Mouse (Mus musculus): ENCODE measurements around the gene Klhl22. TPM values are rescaled to one million over a fixed set of nuclear protein-coding genes. Genes with fewer than 3 reads are reported as not detected.

The Klhl22 gene
- polyA plus RNA-seq, 1 experiment, result 50.9 TPM

GRCm38 (mm10) chr16:17831781-17832180 is 72.4 kb downstream of the Klhl22 start:
- TF ChIP-seq CTCF (conservative IDR thresholded peaks at IDR 0.05; ENCODE audit: insufficient read depth, insufficient read length, low read depth, low read length), result no peak
- no peak for TF ChIP-seq POLR2A (IDR thresholded peaks at IDR 0.05; ENCODE audit: low read depth, low read length)
- Histone ChIP-seq H3K27ac (ENCODE audit: insufficient read depth, low read depth, low read length) (no peak overlapping the region), H3K4me1 (ENCODE audit: control insufficient read depth, insufficient read depth, low read length) (0 out of 2 replicates have a peak, but pooled peaks cover 4% of the 10 kb centered on the region), H3K4me3 (ENCODE audit: insufficient read depth, low read depth, low read length) (no peak overlapping the region), H3K27me3 (replicated peaks; ENCODE audit: control insufficient read depth, insufficient read depth, low read length) (0 out of 2 replicates have a peak, but pooled peaks cover 1% of the 10 kb centered on the region), H3K36me3 (ENCODE audit: control insufficient read depth, insufficient read depth, low read length) (no peaks in the 10 kb centered on the region)
- no peak for DNase-seq
- 35% methylated on average over 11 of the region's 11 CpGs for WGBS

- TF ChIP-seq POLR2A (IDR thresholded peaks at IDR 0.05; ENCODE audit: low read depth, low read length) (no peak), CTCF (conservative IDR thresholded peaks at IDR 0.05; ENCODE audit: insufficient read depth, insufficient read length, low read depth, low read length) (no peak)
- peak within 1 kb of the TSS; percentile 34; the same call in 1 of the 2 replicates for H3K4me3 ChIP-seq (ENCODE audit: insufficient read depth, low read depth, low read length)
- WGBS, result 37% methylated on average over 7 of the region's 7 CpGs
These were observed 73.4 kb downstream of the Klhl22 start, which contains the start of gene B830017H08Rik for GRCm38 (mm10) chr16:17832821-17833220. Gene B830017H08Rik, plus strand, starts transcription at chr16:17833121.

GRCm38 (mm10) chr16:17833321-17833680 is 73.9 kb downstream of the Klhl22 start:
- H3K27ac ChIP-seq (ENCODE audit: insufficient read depth, low read depth, low read length), result no peak overlapping the region
- no peaks in the 10 kb centered on the region for H3K36me3 ChIP-seq (ENCODE audit: control insufficient read depth, insufficient read depth, low read length)
- 1% methylated on average over 37 of the region's 37 CpGs for WGBS
- H3K27me3 ChIP-seq (replicated peaks; ENCODE audit: control insufficient read depth, insufficient read depth, low read length), result 0 out of 2 replicates have a peak, but pooled peaks cover 1% of the 10 kb centered on the region
- peak overlapping the region; percentile 34; the same call in 1 of the 2 replicates for H3K4me3 ChIP-seq (ENCODE audit: insufficient read depth, low read depth, low read length)
- DNase-seq, result no peak
- TF ChIP-seq CTCF (conservative IDR thresholded peaks at IDR 0.05; ENCODE audit: insufficient read depth, insufficient read length, low read depth, low read length) (no peak), POLR2A (IDR thresholded peaks at IDR 0.05; ENCODE audit: low read depth, low read length) (no peak)
- H3K4me1 ChIP-seq (ENCODE audit: control insufficient read depth, insufficient read depth, low read length), result 0 out of 2 replicates have a peak, but pooled peaks cover 4% of the 10 kb centered on the region

More at GRCm38 (mm10) chr16:17832821-17833220, 73.4 kb downstream of the Klhl22 start, which contains the start of gene B830017H08Rik:
- Histone ChIP-seq H3K36me3 (ENCODE audit: control insufficient read depth, insufficient read depth, low read length) (no peaks in the 10 kb centered on the region), H3K27me3 (replicated peaks; ENCODE audit: control insufficient read depth, insufficient read depth, low read length) (0 out of 2 replicates have a peak, but pooled peaks cover 1% of the 10 kb centered on the region), H3K27ac (ENCODE audit: insufficient read depth, low read depth, low read length) (no peak within 1 kb of the TSS), H3K4me1 (ENCODE audit: control insufficient read depth, insufficient read depth, low read length) (0 out of 2 replicates have a peak, but pooled peaks cover 4% of the 10 kb centered on the region)
- no peak for DNase-seq

GRCm38 (mm10) chr16:17833681-17834399 is 74.4 kb downstream of the Klhl22 start:
- WGBS, result 5% methylated on average over 97 of the region's 103 CpGs
- H3K27ac ChIP-seq (ENCODE audit: insufficient read depth, low read depth, low read length), result no peak overlapping the region
- DNase-seq, result no peak

GRCm38 (mm10) chr16:17834543-17834942 is 75.1 kb downstream of the Klhl22 start:
- H3K4me3 ChIP-seq (ENCODE audit: insufficient read depth, low read depth, low read length), result no peak overlapping the region

More at GRCm38 (mm10) chr16:17833681-17834399, 74.4 kb downstream of the Klhl22 start:
- Histone ChIP-seq H3K27me3 (replicated peaks; ENCODE audit: control insufficient read depth, insufficient read depth, low read length) (0 out of 2 replicates have a peak, but pooled peaks cover 1% of the 10 kb centered on the region), H3K4me3 (ENCODE audit: insufficient read depth, low read depth, low read length) (peak overlapping the region; percentile 34; the same call in 1 of the 2 replicates), H3K36me3 (ENCODE audit: control insufficient read depth, insufficient read depth, low read length) (no peaks in the 10 kb centered on the region), H3K4me1 (ENCODE audit: control insufficient read depth, insufficient read depth, low read length) (0 out of 2 replicates have a peak, but pooled peaks cover 4% of the 10 kb centered on the region)
- TF ChIP-seq POLR2A (IDR thresholded peaks at IDR 0.05; ENCODE audit: low read depth, low read length) (no peak), CTCF (conservative IDR thresholded peaks at IDR 0.05; ENCODE audit: insufficient read depth, insufficient read length, low read depth, low read length) (no peak)

GRCm38 (mm10) chr16:17835481-17835880 is 76.1 kb downstream of the Klhl22 start:
- Histone ChIP-seq H3K4me1 (ENCODE audit: control insufficient read depth, insufficient read depth, low read length) (0 out of 2 replicates have a peak, but pooled peaks cover 4% of the 10 kb centered on the region), H3K27ac (ENCODE audit: insufficient read depth, low read depth, low read length) (no peak overlapping the region), H3K4me3 (ENCODE audit: insufficient read depth, low read depth, low read length) (0 out of 2 replicates have a peak overlapping the region, but pooled peaks have one; percentile 4), H3K36me3 (ENCODE audit: control insufficient read depth, insufficient read depth, low read length) (no peaks in the 10 kb centered on the region), H3K27me3 (replicated peaks; ENCODE audit: control insufficient read depth, insufficient read depth, low read length) (0 out of 2 replicates have a peak, but pooled peaks cover 1% of the 10 kb centered on the region)
- TF ChIP-seq CTCF (conservative IDR thresholded peaks at IDR 0.05; ENCODE audit: insufficient read depth, insufficient read length, low read depth, low read length), result no peak
- no peak for TF ChIP-seq POLR2A (IDR thresholded peaks at IDR 0.05; ENCODE audit: low read depth, low read length)
- WGBS, result 48% methylated on average over 13 of the region's 13 CpGs
- peak; percentile 41 for DNase-seq

More at GRCm38 (mm10) chr16:17834543-17834942, 75.1 kb downstream of the Klhl22 start:
- WGBS, result 56% methylated on average over 7 of the region's 7 CpGs
- Histone ChIP-seq H3K27ac (ENCODE audit: insufficient read depth, low read depth, low read length) (no peak overlapping the region), H3K4me1 (ENCODE audit: control insufficient read depth, insufficient read depth, low read length) (0 out of 2 replicates have a peak, but pooled peaks cover 4% of the 10 kb centered on the region), H3K36me3 (ENCODE audit: control insufficient read depth, insufficient read depth, low read length) (no peaks in the 10 kb centered on the region), H3K27me3 (replicated peaks; ENCODE audit: control insufficient read depth, insufficient read depth, low read length) (0 out of 2 replicates have a peak, but pooled peaks cover 1% of the 10 kb centered on the region)
- no peak for DNase-seq
- TF ChIP-seq POLR2A (IDR thresholded peaks at IDR 0.05; ENCODE audit: low read depth, low read length) (no peak), CTCF (conservative IDR thresholded peaks at IDR 0.05; ENCODE audit: insufficient read depth, insufficient read length, low read depth, low read length) (no peak)

- DNase-seq, result peak; percentile 52
- WGBS, result 60% methylated on average over 6 of the region's 6 CpGs
- Histone ChIP-seq H3K36me3 (ENCODE audit: control insufficient read depth, insufficient read depth, low read length) (no peaks in the 10 kb centered on the region; the same call in 1 of the 2 replicates), H3K4me1 (ENCODE audit: control insufficient read depth, insufficient read depth, low read length) (no peaks in the 10 kb centered on the region), H3K4me3 (ENCODE audit: insufficient read depth, low read depth, low read length) (peak within 1 kb of the TSS; percentile 28), H3K27me3 (replicated peaks; ENCODE audit: control insufficient read depth, insufficient read depth, low read length) (0 out of 2 replicates have a peak, but pooled peaks cover 1% of the 10 kb centered on the region), H3K27ac (ENCODE audit: insufficient read depth, low read depth, low read length) (no peak within 1 kb of the TSS)
- TF ChIP-seq POLR2A (IDR thresholded peaks at IDR 0.05; ENCODE audit: low read depth, low read length) (no peak), CTCF (conservative IDR thresholded peaks at IDR 0.05; ENCODE audit: insufficient read depth, insufficient read length, low read depth, low read length) (no peak)
These were observed 78.6 kb downstream of the Klhl22 start, which contains the start of gene Car15 for GRCm38 (mm10) chr16:17838051-17838450. Gene Car15, minus strand, starts transcription at chr16:17838364.
